Mouse (Mus musculus) neural tube, embryonic 10.5 days (tissue): ENCODE data around the gene Gga3.

Experiments used
- DNase-seq: peaks from one replicate; pipeline ENCODE4 v3.0.0-alpha.2; 2017; ENCODE audit warnings: low spot score; ENCODE audit errors: extremely low spot score

The Gga3 gene

GRCm38 (mm10) chr11:115564064-115564809 lies 39.6 kb downstream of the Gga3 start, which contains the start of gene Nup85:
Nup85 (plus strand) TSS chr11:115564434.
- peak; percentile 98 for DNase-seq

GRCm38 (mm10) chr11:115563406-115563805 lies 40.4 kb downstream of the Gga3 start:
- DNase-seq: no peak

GRCm38 (mm10) chr11:115555717-115556116 lies 48.1 kb downstream of the Gga3 start:
- no peak for DNase-seq

GRCm38 (mm10) chr11:115552783-115553182 lies 51.1 kb downstream of the Gga3 start:
- no peak for DNase-seq

- no peak for DNase-seq
These were observed 60.3 kb downstream of the Gga3 start for GRCm38 (mm10) chr11:115543571-115543970.

GRCm38 (mm10) chr11:115538045-115538444 lies 65.8 kb downstream of the Gga3 start:
- no peak for DNase-seq

- no peak for DNase-seq
These were observed 66.8 kb downstream of the Gga3 start for GRCm38 (mm10) chr11:115536856-115537568.

GRCm38 (mm10) chr11:115536038-115536681 lies 67.7 kb downstream of the Gga3 start, which contains the start of gene Sumo2:
Sumo2 (minus strand) TSS chr11:115536276.
- peak; percentile 99 for DNase-seq

- peak; percentile 81 for DNase-seq
These were observed 68.3 kb downstream of the Gga3 start for GRCm38 (mm10) chr11:115535401-115536037.

GRCm38 (mm10) chr11:115534759-115535371 lies 69.0 kb downstream of the Gga3 start:
- DNase-seq: no peak
